Mouse (Mus musculus): ENCODE data around the gene Vwa3b. TPM values are rescaled to one million over a fixed set of nuclear protein-coding genes. Genes with fewer than 3 reads are reported as not detected.

The Vwa3b gene
- polyA plus RNA-seq, 1 experiment: 0.04 TPM

- H3K4me1 ChIP-seq (ENCODE audit: control insufficient read depth, insufficient read depth, insufficient read length, low read length): no peaks in the 10 kb centered on the region
- no peaks in the 10 kb centered on the region for H3K27me3 ChIP-seq (ENCODE audit: control insufficient read depth, insufficient read depth, low read length)
- no peak overlapping the region for H3K27ac ChIP-seq (ENCODE audit: insufficient read depth, low read depth, low read length)
- 74% methylated on average over 10 of the region's 10 CpGs for WGBS
- no peak for TF ChIP-seq CTCF (IDR thresholded peaks at IDR 0.05; ENCODE audit: extremely low read depth, insufficient read length, insufficient replicate concordance, low read depth, low read length)
- no peak for TF ChIP-seq POLR2A (IDR thresholded peaks at IDR 0.05; ENCODE audit: low read depth, low read length)
- H3K4me3 ChIP-seq (ENCODE audit: low read depth, low read length): no peak overlapping the region
- no peaks in the 10 kb centered on the region for H3K36me3 ChIP-seq (ENCODE audit: control insufficient read depth, insufficient read depth, low read length)
Observed at GRCm38 (mm10) chr1:37009880-37010279, 16.5 kb upstream of the Vwa3b start.

- WGBS: 78% methylated on average over 3 of the region's 3 CpGs
- H3K27ac ChIP-seq (ENCODE audit: insufficient read depth, low read depth, low read length): no peak overlapping the region
- H3K4me1 ChIP-seq (ENCODE audit: control insufficient read depth, insufficient read depth, insufficient read length, low read length): no peaks in the 10 kb centered on the region
- no peak for TF ChIP-seq POLR2A (IDR thresholded peaks at IDR 0.05; ENCODE audit: low read depth, low read length)
- no peak for TF ChIP-seq CTCF (IDR thresholded peaks at IDR 0.05; ENCODE audit: extremely low read depth, insufficient read length, insufficient replicate concordance, low read depth, low read length)
- no peaks in the 10 kb centered on the region for H3K27me3 ChIP-seq (ENCODE audit: control insufficient read depth, insufficient read depth, low read length)
- H3K36me3 ChIP-seq (ENCODE audit: control insufficient read depth, insufficient read depth, low read length): no peaks in the 10 kb centered on the region
- H3K4me3 ChIP-seq (ENCODE audit: low read depth, low read length): no peak overlapping the region
Observed at GRCm38 (mm10) chr1:37011626-37012209, 14.7 kb upstream of the Vwa3b start.

- TF ChIP-seq POLR2A (IDR thresholded peaks at IDR 0.05; ENCODE audit: low read depth, low read length) (no peak), CTCF (IDR thresholded peaks at IDR 0.05; ENCODE audit: extremely low read depth, insufficient read length, insufficient replicate concordance, low read depth, low read length) (no peak)
- no peak overlapping the region for H3K4me3 ChIP-seq (ENCODE audit: low read depth, low read length)
- WGBS: 82% methylated on average over 2 of the region's 2 CpGs
- no peak overlapping the region for H3K27ac ChIP-seq (ENCODE audit: insufficient read depth, low read depth, low read length)
- H3K4me1 ChIP-seq (ENCODE audit: control insufficient read depth, insufficient read depth, insufficient read length, low read length): no peaks in the 10 kb centered on the region
- H3K27me3 ChIP-seq (ENCODE audit: control insufficient read depth, insufficient read depth, low read length): no peaks in the 10 kb centered on the region
- no peaks in the 10 kb centered on the region for H3K36me3 ChIP-seq (ENCODE audit: control insufficient read depth, insufficient read depth, low read length)
Observed at GRCm38 (mm10) chr1:37013006-37013405, 13.4 kb upstream of the Vwa3b start.

- TF ChIP-seq CTCF (IDR thresholded peaks at IDR 0.05; ENCODE audit: extremely low read depth, insufficient read length, insufficient replicate concordance, low read depth, low read length) (no peak), POLR2A (IDR thresholded peaks at IDR 0.05; ENCODE audit: low read depth, low read length) (no peak)
- H3K36me3 ChIP-seq (ENCODE audit: control insufficient read depth, insufficient read depth, low read length): no peaks in the 10 kb centered on the region
- WGBS: 44% methylated on average over 7 of the region's 7 CpGs
- H3K4me3 ChIP-seq (ENCODE audit: low read depth, low read length): no peak overlapping the region
- no peaks in the 10 kb centered on the region for H3K4me1 ChIP-seq (ENCODE audit: control insufficient read depth, insufficient read depth, insufficient read length, low read length)
- H3K27ac ChIP-seq (ENCODE audit: insufficient read depth, low read depth, low read length): no peak overlapping the region
- H3K27me3 ChIP-seq (ENCODE audit: control insufficient read depth, insufficient read depth, low read length): no peaks in the 10 kb centered on the region
Observed at GRCm38 (mm10) chr1:37013687-37014086, 12.7 kb upstream of the Vwa3b start.

- TF ChIP-seq CTCF (IDR thresholded peaks at IDR 0.05; ENCODE audit: extremely low read depth, insufficient read length, insufficient replicate concordance, low read depth, low read length): no peak
- TF ChIP-seq POLR2A (IDR thresholded peaks at IDR 0.05; ENCODE audit: low read depth, low read length): no peak
- no peak overlapping the region for H3K4me3 ChIP-seq (ENCODE audit: low read depth, low read length)
- no peaks in the 10 kb centered on the region for H3K27me3 ChIP-seq (ENCODE audit: control insufficient read depth, insufficient read depth, low read length)
- H3K36me3 ChIP-seq (ENCODE audit: control insufficient read depth, insufficient read depth, low read length): no peaks in the 10 kb centered on the region
- no peak overlapping the region for H3K27ac ChIP-seq (ENCODE audit: insufficient read depth, low read depth, low read length)
- WGBS: 78% methylated on average over 6 of the region's 6 CpGs
- no peaks in the 10 kb centered on the region for H3K4me1 ChIP-seq (ENCODE audit: control insufficient read depth, insufficient read depth, insufficient read length, low read length)
Observed at GRCm38 (mm10) chr1:37019017-37019416, 7.4 kb upstream of the Vwa3b start.

GRCm38 (mm10) chr1:37022704-37023103 lies 3.7 kb upstream of the Vwa3b start:
- WGBS: 82% methylated on average over 2 of the region's 2 CpGs
- Histone ChIP-seq H3K4me1 (ENCODE audit: control insufficient read depth, insufficient read depth, insufficient read length, low read length) (peaks cover 10% of the 10 kb centered on the region; the same call in 1 of the 2 replicates), H3K36me3 (ENCODE audit: control insufficient read depth, insufficient read depth, low read length) (no peaks in the 10 kb centered on the region), H3K27ac (ENCODE audit: insufficient read depth, low read depth, low read length) (no peak overlapping the region), H3K27me3 (ENCODE audit: control insufficient read depth, insufficient read depth, low read length) (no peaks in the 10 kb centered on the region), H3K4me3 (ENCODE audit: low read depth, low read length) (no peak overlapping the region)
- TF ChIP-seq POLR2A (IDR thresholded peaks at IDR 0.05; ENCODE audit: low read depth, low read length) (no peak), CTCF (IDR thresholded peaks at IDR 0.05; ENCODE audit: extremely low read depth, insufficient read length, insufficient replicate concordance, low read depth, low read length) (no peak)

- WGBS: 68% methylated on average over 7 of the region's 7 CpGs
Observed at GRCm38 (mm10) chr1:37024736-37025135, 1.7 kb upstream of the Vwa3b start.

More at GRCm38 (mm10) chr1:37024736-37025135, 1.7 kb upstream of the Vwa3b start:
- no peak for TF ChIP-seq CTCF (IDR thresholded peaks at IDR 0.05; ENCODE audit: extremely low read depth, insufficient read length, insufficient replicate concordance, low read depth, low read length)
- no peaks in the 10 kb centered on the region for H3K27me3 ChIP-seq (ENCODE audit: control insufficient read depth, insufficient read depth, low read length)
- peaks cover 17% of the 10 kb centered on the region for H3K4me1 ChIP-seq (ENCODE audit: control insufficient read depth, insufficient read depth, insufficient read length, low read length)
- no peak overlapping the region for H3K4me3 ChIP-seq (ENCODE audit: low read depth, low read length)
- no peaks in the 10 kb centered on the region for H3K36me3 ChIP-seq (ENCODE audit: control insufficient read depth, insufficient read depth, low read length)
- no peak overlapping the region for H3K27ac ChIP-seq (ENCODE audit: insufficient read depth, low read depth, low read length)
